Mouse (Mus musculus) retina, postnatal 7 days (tissue): ENCODE data around the gene Tmem165.

Source experiments
- DNase-seq: peaks from one replicate; pipeline ENCODE4 v3.0.0-alpha.2; 2012; ENCODE audit warnings: low read depth, low spot score

Gene Tmem165

DNA sequence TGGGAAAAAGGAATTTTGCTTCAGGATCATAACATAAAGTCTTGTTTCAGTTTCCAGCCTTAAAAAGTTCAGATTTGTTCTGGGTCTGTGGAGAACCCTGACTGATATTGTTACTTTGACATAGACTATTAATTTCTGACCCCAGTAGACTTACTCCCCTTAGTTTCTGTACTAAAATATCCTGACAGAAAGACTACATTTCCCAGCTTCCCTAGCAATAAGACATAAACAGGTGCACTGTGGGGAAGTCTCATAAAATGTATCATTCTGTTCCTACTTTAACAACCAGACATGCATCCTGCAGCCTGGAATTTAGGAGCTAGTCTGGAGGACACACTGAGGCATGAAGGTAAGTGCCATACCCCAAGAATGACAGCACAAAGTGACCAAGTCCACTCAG is 12.6 kb upstream of the Tmem165 start:
- no peak for DNase-seq

DNA sequence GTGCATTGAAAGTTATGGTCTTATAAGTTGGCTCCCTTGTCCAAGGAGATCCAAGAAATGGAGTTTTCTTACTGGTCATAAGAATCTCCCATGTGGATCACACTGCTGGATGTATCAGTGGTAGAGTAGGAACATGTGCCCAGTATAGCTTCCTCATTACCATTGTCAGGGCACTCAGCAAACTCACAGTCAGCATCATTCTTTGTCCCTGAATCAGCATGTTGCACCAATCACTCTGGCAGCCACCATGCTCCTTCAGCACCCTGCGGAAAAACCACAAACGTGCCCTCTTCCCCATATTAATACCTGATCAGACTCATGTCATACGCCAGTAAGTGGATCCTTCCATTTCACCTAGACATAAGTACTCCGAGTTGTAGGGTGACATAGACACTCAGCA is 8.6 kb upstream of the Tmem165 start:
- DNase-seq, result no peak

DNA sequence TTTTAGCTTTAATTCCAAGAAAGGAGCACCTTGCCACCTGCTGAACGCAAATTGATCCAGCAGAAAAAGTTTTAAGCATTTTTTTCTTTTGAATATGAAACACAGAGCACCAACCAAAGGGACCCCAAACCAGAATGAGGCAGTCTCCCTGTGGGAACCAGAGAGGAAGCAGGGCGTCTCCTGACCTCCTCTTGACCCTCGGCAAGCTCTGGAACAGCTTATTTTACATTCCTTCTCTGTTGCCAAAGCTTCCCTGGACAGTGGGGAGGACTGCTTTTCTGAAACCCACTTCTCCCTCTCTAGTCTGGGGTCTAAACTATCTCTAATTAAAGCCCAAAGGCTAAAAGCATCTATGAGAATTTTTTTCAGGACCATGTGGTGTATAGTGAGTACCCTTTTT is 7.3 kb upstream of the Tmem165 start:
- no peak for DNase-seq

DNA sequence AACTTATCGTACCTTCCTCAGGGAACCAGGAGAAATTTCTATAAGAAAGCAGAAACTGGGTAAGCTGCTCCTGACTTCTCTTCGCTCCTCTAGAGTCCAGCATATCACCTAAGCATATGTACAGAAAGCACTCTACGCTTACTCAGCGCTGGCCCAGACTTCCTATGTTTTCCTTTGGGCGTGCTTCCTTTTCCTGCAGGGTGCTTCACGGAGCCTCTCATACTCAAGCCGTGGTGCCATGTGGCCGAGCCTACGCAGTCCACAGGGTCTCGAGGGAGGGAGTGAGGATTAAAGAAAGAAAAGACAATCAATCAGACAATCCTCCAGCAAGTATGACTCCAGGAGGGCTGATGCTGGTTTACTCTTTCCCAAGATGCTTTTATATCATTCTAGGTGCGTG is 6.8 kb upstream of the Tmem165 start:
- no peak for DNase-seq

DNA sequence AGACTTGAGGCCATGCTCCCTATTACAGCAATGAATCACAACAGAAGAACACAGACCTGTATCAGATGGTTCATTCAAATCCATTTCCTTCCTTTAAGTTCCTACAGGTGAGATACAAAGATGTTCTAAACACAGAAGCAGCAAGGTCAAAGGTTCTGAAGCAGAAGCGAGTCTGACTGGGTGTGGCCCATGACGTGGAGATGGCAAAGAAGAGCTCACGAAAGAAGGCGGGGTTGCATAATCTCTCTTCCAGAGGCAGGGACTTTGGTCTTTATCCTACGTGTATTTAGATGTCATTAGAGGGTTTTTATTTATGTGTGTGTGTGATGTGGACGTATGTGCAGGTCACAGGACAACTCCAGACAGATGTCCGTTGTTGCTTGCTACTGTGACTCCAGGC is 6.0 kb upstream of the Tmem165 start:
- DNase-seq, result no peak

DNA sequence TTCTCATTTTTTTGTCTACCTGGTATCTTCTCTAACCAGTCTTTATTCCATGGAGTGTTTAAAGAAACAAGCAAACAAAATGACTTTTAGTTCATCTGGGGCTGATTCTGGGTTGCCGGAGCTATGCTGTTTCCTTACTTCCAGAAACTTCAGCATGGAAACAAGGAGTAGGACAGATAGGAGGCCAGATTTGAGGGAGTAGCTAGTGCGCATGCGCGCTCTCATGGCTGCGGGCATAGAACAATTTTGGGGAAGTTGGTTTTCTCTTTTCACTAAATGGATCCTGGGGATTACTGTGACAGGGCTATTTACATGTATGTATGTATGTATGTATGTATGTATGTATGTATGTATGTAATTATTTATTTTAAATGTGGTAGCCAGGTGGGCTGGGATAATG is 4.5 kb upstream of the Tmem165 start:
- DNase-seq, result no peak

DNA sequence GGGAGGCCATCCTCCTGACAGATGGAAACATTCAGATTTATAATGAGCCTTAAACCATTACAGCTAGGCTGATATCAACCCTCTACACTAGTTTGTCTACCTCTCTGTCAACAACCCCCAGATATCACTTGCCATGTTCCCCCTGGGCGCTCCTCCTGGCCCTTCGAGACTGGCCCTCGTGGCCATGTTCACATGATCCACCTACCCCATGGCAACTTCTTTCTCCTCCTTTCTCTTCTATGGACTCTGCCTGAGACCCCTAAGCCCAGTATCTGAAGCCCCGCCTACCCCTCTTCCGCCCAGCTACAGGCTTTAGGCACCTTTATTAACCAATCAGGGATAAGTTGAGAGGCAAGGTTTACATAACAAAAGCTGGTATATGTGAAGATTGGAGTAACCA is 3.9 kb upstream of the Tmem165 start:
- no peak for DNase-seq

DNA sequence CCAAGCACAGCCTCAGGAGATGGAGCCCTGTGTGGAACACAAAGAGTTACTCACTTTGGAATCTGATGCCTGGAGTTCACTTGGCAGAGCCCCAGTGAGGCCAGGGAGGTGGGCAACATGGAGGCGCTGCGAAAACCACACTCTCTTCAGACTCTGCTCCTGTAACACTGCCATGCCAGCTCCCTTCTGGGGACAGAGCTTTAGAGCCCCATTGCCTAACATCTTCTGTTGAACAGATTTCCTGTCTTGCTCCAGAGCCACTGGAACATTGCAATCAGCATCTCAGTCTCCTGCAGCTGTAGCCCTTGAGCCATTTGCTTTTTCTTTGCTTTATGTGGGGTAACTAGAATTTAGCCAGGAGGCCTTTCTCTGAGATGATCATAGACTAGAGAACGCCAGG is 1.4 kb upstream of the Tmem165 start:
- no peak for DNase-seq

DNA sequence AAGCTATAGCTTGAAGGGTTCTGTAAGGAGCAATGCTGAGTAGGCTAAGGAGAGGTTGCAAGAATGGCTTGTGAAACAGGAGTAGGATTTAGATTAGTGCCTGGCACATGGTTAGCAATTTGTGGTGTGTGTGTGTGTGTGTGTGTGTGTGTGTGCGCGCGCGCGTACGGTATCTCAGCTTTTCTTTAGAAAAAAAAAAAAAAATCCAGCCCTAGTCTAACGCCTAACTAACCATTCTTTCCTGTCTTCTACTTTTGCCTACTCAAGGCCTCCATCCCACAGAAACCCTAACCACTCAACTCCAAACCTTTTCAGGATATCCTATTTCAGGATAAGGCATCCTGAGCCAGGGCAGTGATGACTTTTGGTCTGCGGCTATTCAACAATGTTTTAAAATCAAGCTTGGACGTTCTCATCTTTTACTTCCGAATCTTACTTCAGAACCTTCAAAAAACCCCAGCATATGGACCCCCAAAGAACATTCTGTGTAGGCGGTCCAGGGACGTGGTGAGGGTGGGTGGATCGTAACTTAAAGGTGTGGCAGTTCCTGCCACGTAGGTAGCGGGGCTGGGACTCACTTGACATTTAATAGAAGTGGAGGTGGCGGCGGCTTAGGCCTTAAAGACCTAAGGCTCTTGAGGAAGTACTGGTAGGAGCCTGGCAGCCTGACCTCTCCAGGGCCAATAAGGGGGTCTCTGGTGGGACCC is 484 bp upstream of the Tmem165 start:
- no peak for DNase-seq

DNA sequence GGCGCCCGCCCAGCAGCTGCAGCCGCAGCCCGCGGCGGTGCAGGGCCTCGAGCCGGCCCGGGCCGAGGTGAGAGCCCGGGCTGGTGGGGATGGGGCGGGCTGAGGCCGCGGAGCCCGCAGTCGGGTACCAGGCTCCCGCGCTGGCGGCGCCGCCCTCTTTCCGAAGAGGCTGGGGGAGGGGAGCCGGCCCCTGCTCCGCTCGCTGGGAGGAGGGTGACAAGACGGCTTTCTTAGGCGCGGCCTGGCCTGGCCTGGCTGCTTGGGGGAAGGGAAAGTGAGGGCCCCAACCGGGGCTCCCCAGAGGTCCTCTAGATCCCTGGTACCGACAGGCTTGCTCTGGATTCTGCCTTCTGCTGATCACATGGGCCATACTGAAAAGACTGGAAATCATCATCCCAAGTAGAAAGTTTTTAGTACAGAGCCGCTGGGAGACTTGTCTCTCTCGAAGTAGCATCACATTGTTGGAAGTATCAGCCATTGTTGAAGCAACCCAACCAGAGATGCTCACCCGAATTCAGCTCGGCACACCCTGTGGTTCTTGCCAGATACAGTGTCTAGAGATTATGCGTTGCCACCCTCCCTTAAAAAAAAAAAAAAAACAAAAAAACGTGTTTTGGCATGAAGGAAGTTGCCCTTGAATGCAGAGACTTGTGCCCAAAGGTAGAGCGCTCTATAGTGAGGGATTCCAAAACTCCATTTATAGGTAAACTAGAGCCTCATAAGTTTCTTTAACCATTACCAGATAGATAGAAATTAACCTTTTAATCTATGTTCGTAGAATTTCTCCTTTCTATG is 803 bp downstream of the Tmem165 start:
- DNase-seq, result peak; percentile 31

DNA sequence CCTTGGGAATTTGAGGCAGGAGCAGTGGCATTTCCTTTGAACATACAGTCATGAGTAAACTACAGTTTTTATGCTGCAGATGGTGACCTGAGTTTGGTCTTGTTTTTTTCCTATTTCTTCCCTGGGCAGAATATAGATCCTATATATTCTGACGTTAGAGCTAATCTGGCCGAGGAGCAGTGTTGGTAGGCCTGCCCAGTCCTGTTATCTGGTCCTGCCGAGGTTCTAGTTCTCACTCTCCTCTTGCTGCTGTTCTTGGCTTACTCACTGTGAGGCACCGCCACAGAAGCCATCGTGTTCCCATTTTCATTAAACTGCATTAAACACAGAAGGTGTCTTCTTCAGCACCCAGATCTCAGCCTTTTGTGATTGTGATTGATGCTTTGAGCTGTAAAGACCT is 4.2 kb downstream of the Tmem165 start:
- DNase-seq, result no peak

DNA sequence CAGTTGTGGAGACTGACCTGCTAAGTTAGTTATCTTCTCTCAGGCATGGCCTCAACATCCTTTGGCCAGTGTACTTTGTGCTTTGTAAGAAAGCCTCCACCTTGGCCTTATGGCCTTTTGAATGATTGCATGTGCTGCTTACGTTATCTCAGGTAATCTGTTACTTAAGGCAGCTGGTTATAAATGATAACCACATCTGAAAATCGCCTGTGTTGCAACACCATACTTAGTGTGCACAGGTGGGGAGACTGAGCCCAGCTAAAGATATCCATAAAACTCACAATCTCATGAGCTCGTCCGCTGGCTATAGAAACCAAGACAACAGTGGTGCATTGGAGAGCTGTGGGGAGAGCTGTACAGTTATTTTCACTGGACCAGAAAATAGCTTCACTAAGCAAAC is 6.9 kb downstream of the Tmem165 start:
- no peak for DNase-seq

DNA sequence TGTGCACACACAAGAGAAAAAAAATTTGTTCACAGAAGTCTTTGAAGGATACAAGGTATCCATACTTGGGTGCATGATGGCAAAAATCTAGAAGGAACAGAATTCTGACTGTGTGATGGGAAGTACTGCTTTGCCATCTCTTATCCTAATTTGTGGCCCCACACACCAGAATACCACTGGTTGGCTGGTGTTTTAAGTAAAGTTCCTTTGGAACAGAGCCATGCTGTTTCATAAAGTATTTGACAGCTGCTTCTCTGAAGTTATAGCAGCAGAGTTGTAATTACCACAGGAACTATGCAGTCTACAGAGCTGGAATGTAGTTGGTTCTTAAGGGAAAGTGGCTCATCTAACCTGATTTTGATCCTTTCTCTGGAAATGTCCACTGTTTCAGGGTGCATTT is 9.4 kb downstream of the Tmem165 start:
- no peak for DNase-seq

DNA sequence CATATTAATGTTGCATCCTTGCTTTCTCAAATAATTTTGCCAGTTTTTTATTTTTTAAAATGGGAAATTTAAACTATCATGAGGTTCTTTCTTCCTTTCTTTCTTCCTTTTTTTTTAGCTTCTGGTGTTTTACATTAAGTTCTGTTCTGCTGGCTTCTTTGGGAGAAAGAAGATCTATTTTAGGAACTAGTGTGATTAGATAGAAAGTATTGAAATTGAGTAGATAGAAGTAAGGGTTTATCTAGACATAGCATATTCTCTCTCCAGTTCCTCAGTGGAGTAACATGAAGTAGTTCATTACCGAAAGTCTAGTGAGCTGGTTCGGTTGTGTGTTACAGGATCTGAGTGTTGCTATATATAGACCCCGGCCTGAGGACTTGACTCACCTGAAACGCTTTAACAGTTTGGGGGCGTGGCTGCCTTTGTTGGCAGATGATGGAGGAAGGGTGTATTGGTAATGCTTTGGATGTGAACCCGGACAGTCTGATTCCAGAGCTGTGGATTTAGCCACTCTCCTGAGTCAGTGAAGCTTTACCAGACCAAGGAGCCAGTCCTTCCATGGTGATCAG is 10.8 kb downstream of the Tmem165 start:
- DNase-seq, result no peak

DNA sequence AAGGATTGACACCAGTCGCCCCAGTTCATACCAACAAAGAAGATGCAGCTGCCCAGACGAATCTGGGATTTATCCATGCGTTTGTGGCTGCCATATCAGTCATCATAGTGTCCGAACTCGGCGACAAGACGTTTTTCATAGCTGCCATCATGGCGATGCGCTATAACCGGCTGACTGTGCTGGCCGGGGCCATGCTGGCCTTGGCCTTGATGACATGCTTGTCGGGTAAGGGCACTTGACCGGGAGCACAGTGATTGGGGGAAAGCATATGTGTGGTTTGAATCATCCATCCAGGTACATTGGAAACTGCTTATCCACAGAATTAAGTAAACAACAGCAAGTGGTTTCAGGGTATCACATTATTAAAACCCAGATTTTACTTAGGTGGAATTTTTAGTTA is 15.7 kb downstream of the Tmem165 start:
- no peak for DNase-seq

DNA sequence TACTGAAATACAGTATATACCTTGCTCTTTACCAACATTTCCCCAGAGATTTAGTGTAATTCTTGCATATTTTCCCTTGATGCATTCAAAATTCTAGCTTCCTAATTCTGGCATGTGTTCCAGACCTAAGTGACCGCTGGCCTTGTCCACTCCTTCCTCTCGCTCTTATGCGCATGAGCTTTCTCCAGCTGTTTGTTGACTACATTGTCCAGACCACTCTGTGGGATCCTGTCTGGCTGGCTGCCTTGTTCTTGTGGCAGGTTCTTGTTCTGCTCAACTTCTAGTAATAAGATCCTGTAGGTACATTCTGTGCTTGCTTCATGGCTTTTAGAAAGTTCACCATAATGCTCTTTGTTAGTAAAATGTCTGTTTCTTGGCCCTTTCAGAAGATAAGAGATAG is 19.5 kb downstream of the Tmem165 start:
- no peak for DNase-seq

DNA sequence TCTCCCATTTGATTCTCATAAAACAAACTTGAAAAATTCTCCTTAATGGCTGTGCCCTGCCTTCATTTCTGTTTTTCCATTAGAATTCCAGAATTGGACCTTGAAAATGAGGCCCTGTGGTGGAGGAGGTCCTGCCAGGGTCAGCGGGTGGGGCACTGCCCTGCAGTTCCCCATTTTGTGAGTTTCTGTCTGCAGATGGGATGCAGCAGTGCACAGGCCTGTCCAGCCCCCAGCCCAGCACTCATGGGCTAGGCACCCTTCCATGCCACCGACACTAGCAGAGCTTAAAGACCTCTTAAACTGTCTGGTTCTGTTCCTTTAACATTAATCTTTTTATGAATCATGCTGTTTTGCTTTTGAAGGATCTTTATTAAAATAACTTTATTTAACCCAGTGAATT is 22.2 kb downstream of the Tmem165 start:
- no peak for DNase-seq

DNA sequence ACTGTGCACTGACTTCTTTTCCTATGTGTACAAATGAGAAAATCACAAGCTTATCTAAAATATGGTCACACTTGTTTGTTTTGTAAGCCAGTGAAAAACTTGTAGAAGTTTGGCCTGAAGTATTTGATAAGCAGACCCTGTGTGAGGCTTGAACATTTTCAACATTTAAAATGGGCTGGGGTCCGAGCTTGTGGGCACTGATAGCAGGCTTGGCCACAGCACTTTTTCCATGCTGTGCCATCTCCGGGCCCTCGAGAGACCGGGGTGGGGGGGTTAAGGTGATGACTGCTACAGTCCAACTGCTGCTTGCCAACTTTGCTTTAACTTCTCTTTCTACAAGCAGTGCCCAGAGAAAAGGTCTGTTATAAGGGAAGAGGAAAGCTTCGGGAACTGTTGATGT is 24.4 kb downstream of the Tmem165 start:
- DNase-seq, result no peak

DNA sequence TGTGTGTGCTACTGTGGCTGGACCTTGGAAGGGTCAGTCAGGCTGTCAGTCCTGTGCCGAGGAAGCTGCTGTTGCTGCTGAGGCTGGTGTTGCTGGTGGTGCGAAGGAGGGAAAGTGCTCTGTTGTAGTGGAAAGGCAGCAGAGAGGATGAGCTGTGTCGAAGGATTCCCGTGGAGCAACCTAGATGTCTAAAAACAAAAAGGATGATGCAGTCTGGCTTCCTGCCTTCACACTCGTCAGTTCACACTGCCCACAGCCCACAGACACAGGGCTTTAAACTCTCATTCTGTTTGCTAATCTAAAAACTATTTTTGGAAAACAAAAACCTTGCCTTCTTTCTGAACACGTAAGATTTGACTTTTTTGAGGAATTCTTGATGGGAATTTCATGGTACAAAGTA is 33.0 kb downstream of the Tmem165 start:
- DNase-seq, result no peak

DNA sequence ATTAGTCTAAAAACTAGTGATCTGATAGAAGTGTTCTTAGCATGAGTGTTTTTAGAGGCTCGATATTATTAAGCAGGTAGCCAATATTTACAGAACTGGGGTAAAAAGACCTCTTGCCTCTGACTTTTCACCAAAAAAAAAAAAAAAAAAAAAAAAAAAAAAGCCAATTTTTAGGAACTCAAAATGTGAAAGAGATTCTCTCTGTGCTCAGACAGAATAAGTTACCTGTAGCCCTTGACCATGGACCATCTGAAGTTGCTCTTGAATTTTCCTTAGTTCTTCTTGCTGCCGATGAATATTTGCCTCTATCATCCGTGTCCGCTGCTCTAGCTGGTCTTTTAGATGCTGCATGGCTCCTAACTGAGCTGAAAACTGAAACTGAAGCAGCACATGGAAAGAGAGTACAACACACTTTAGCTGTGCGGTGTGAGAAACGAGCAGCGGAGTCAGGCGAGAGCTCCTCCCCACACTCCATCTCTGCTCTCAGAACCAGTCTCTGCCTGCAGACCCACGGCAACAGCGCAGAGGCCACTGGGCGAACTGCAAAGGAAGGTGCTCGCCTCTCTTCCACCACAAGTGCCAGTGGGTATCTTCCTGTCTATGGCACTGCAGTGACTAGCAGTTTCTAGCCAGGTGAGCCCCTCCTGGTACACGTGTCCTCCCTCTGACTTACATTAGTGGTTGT is 47.6 kb downstream of the Tmem165 start:
- DNase-seq, result no peak

DNA sequence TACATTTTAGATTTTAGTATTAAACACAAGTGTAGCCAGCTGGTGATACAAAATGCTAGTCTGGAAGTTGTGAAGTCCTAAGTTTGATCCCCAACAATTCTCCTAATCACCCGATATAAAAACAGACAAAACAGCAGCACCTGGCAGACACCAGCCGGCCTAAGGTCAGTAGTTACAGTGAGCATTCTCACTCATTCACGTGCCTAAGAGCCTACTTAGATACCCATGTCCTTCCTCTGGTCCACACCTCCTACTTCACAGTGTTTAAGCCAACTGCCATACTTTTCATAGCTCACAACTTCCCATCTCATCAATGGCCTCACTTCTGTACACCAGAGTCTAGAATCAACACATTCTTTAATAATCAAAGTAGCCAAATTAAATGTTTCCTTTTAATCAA is 59.6 kb downstream of the Tmem165 start:
- no peak for DNase-seq

DNA sequence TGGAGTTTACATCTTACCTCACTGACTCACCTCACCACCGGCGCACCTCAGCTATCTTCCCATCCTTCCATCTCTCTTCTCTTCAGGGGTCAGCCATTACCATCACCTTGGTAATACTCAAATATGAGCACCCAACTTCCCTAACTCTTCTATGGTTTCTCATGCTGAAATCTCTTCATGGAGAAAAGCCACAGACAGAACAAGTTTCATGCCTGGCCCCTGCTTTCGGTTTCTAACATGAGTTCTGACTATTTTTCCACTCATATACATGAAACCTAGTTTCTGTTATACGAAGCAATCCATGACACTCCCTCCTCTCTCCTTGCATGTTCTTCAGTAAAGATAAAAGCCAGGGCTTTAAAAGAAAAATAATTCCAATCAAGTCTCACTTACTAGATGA is 60.2 kb downstream of the Tmem165 start:
- DNase-seq, result no peak

DNA sequence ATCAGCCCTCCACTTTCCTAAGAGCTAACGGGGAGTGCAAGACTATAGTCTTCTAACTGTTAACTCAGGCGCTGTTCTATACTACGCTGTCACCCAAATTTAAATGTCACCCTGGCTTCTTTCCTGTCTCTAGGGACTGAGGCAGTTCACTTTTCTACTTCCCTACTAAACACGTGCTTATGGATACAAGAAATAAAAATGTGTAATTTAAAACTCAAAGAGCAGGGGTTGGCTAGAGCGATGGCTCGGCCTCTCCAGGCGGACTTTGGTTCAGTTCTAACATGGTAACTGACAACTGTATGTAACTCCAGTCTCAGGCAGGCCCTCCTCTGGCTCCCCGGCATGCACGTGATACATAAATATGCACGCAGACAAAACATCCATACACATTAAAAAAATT is 60.8 kb downstream of the Tmem165 start:
- DNase-seq, result no peak
